Mouse (Mus musculus): ENCODE data around the gene Rhof. TPM values are rescaled to one million over a fixed set of nuclear protein-coding genes. Genes with fewer than 3 reads are reported as not detected.

Gene Rhof
- polyA plus RNA-seq, 1 experiment from 2014 or later = 1.7 TPM

- H3K27me3 ChIP-seq (ENCODE audit: control insufficient read depth, insufficient read depth, low read length) = no peaks in the 10 kb centered on the region
- no peak overlapping the region for H3K4me2 ChIP-seq (replicated peaks; ENCODE audit: low read depth, low read length)
- H3K9me3 ChIP-seq (ENCODE audit: control insufficient read depth, low read length) = no peaks in the 10 kb centered on the region
- peaks cover 14% of the 10 kb centered on the region; the same call in 1 of the 2 replicates for H3K36me3 ChIP-seq (ENCODE audit: control insufficient read depth, insufficient read depth, low read length)
- 95% methylated on average over 11 of the region's 19 CpGs for WGBS
- no peak overlapping the region for H3K4me3 ChIP-seq (ENCODE audit: low read depth, low read length)
- no peak for DNase-seq (ENCODE audit: low spot score)
- H3K9ac ChIP-seq (ENCODE audit: low read depth, low read length) = no peak overlapping the region
- H3K4me1 ChIP-seq (replicated peaks; ENCODE audit: control insufficient read depth, insufficient read depth, low read length) = peaks cover 10% of the 10 kb centered on the region
- no peak for ATAC-seq (ENCODE audit: low FRiP score)
- no peak overlapping the region for H3K27ac ChIP-seq (ENCODE audit: low read depth, low read length)
Observed at GRCm38 (mm10) chr5:123151707-123152362, 19.3 kb upstream of the Rhof start.

DNA sequence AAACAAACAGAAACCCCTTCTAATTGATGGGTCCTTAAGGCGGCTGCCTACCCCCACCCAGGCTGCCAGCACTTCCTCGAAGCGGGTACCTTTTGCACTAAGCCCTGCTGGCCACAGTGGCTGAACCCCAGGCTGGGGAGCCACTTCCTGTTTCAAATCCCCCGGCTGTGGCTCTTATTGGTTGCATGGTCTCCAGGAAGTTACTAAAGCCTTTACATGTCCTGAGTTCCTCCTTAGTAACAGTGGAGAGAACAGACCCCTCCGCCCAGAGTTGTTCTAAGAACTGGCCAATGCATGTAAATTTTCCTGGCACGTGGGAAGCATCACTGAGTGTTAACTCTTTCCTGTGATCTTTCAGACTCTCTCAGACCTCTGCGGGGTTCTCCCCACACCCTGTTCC is 18.6 kb upstream of the Rhof start:
- H3K27me3 ChIP-seq (ENCODE audit: control insufficient read depth, insufficient read depth, low read length) = no peaks in the 10 kb centered on the region
- H3K9me3 ChIP-seq (ENCODE audit: control insufficient read depth, low read length) = no peaks in the 10 kb centered on the region
- H3K27ac ChIP-seq (ENCODE audit: low read depth, low read length) = no peak overlapping the region
- H3K4me2 ChIP-seq (replicated peaks; ENCODE audit: low read depth, low read length) = peak overlapping the region; percentile 37
- ATAC-seq (ENCODE audit: low FRiP score) (no peak), DNase-seq (ENCODE audit: low spot score) (no peak)
- H3K4me3 ChIP-seq (ENCODE audit: low read depth, low read length) = no peak overlapping the region
- 47% methylated on average over 7 of the region's 7 CpGs for WGBS
- H3K36me3 ChIP-seq (ENCODE audit: control insufficient read depth, insufficient read depth, low read length) = peaks cover 21% of the 10 kb centered on the region; the same call in 1 of the 2 replicates
- peaks cover 10% of the 10 kb centered on the region for H3K4me1 ChIP-seq (replicated peaks; ENCODE audit: control insufficient read depth, insufficient read depth, low read length)
- H3K9ac ChIP-seq (ENCODE audit: low read depth, low read length) = peak overlapping the region; percentile 19; the same call in 1 of the 2 replicates

DNA sequence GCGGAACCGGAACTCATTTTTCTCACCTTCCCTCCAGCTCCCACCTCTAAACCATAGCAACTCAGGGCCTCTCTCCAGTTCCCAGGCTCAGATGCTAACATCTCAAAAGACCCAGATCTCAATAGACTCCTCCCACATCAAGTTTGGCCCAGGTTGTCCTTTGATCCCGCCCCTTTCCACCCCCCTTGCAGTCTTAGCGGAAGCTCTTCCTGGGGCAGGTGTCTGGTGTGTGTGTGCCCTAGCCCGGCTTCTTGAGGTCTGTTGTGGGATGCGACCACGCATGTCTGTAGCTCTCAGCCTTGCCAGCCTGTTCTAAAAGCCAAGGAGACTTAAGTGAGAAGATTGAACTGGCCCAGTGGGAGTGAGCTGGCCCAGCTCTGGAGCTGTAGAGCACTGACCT is 18.1 kb upstream of the Rhof start:
- no peak overlapping the region for H3K27ac ChIP-seq (ENCODE audit: low read depth, low read length)
- H3K4me1 ChIP-seq (replicated peaks; ENCODE audit: control insufficient read depth, insufficient read depth, low read length) = peaks cover 12% of the 10 kb centered on the region
- ATAC-seq (ENCODE audit: low FRiP score) (no peak), DNase-seq (ENCODE audit: low spot score) (no peak)
- H3K36me3 ChIP-seq (ENCODE audit: control insufficient read depth, insufficient read depth, low read length) = peaks cover 21% of the 10 kb centered on the region; the same call in 1 of the 2 replicates
- H3K9me3 ChIP-seq (ENCODE audit: control insufficient read depth, low read length) = no peaks in the 10 kb centered on the region
- H3K4me3 ChIP-seq (ENCODE audit: low read depth, low read length) = peak overlapping the region; percentile 25
- H3K9ac ChIP-seq (ENCODE audit: low read depth, low read length) = peak overlapping the region; percentile 19; the same call in 1 of the 2 replicates
- no peaks in the 10 kb centered on the region for H3K27me3 ChIP-seq (ENCODE audit: control insufficient read depth, insufficient read depth, low read length)
- H3K4me2 ChIP-seq (replicated peaks; ENCODE audit: low read depth, low read length) = peak overlapping the region; percentile 37
- 44% methylated on average over 7 of the region's 7 CpGs for WGBS

DNA sequence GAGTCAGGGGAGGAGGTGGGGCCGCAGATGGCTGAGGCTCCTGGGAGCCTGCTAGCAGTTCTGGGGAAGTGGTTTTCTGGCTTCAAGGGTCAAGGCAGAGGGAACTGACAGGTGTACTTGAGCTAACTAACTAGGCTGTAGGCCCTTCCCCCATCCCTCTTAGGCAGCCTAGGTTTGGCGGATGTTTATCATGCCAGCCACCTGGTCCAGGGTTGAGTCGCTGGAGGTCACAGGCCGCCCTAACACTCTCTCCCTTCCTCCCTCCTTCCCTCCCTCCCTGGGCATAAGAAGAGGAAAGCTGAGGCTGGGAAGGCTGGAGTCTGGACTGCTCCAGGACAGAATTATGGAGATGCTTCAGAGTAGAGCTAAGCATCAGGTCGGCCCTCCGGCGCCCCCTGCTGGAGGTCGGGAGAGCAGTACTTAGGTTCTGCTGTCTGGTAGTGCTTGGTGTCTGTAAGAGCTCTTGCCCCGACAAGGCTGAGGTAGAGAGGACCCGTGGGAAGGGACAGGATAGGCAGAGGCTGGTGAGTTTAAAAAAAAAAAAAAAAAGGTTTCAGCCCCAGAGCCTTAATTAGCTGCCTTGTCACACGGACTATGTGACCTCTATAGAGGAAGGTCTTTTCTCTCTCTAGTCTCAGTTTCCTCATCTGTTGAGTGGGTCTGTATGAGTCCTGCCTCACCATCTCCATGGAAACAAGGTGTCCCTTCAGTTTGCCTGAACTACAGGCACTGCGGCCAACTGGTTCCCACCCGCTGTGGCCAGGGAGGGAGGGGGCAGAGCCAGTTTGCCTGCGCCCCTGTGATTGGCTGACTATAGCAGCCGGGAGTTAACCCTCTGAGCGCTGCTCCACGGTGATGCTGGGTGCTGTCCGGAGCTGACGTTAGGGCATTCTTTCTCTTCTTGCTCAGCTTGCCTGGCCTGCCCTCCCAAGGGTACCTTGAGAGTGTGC is 17.2 kb upstream of the Rhof start:
- H3K36me3 ChIP-seq (ENCODE audit: control insufficient read depth, insufficient read depth, low read length) = peaks cover 21% of the 10 kb centered on the region; the same call in 1 of the 2 replicates
- ATAC-seq (ENCODE audit: low FRiP score) (peak; percentile 75), DNase-seq (ENCODE audit: low spot score) (peak; percentile 92)
- peak overlapping the region; percentile 25 for H3K4me3 ChIP-seq (ENCODE audit: low read depth, low read length)
- H3K9me3 ChIP-seq (ENCODE audit: control insufficient read depth, low read length) = no peaks in the 10 kb centered on the region
- H3K4me2 ChIP-seq (replicated peaks; ENCODE audit: low read depth, low read length) = peak overlapping the region; percentile 37
- no peak overlapping the region for H3K27ac ChIP-seq (ENCODE audit: low read depth, low read length)
- H3K4me1 ChIP-seq (replicated peaks; ENCODE audit: control insufficient read depth, insufficient read depth, low read length) = peaks cover 17% of the 10 kb centered on the region
- H3K9ac ChIP-seq (ENCODE audit: low read depth, low read length) = peak overlapping the region; percentile 4; the same call in 1 of the 2 replicates
- no peaks in the 10 kb centered on the region for H3K27me3 ChIP-seq (ENCODE audit: control insufficient read depth, insufficient read depth, low read length)
- 15% methylated on average over 19 of the region's 19 CpGs for WGBS

DNA sequence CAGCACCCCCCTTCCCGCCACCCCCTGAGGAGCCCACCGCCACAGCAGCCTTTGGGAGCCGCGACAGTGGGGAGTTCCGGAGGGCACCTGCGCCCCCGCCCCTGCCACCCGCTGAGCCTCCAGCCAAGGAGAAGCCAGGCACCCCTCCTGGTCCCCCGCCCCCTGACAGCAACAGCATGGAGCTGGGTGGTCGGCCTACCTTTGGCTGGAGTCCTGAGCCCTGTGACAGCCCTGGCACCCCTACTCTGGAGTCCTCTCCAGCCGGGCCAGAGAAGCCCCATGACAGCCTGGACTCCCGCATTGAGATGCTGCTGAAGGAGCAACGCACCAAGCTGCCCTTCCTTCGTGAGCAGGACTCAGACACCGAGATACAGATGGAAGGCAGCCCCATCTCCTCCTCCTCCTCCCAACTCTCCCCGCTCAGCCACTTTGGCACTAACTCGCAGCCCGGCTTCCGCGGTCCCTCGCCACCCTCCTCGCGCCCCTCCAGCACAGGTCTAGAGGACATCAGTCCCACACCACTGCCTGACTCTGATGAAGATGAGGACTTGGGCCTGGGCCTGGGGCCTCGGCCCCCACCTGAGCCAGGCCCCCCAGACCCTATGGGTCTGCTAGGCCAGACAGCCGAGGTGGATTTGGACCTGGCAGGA is 15.7 kb upstream of the Rhof start:
- peaks cover 21% of the 10 kb centered on the region for H3K4me1 ChIP-seq (replicated peaks; ENCODE audit: control insufficient read depth, insufficient read depth, low read length)
- H3K9me3 ChIP-seq (ENCODE audit: control insufficient read depth, low read length) = no peaks in the 10 kb centered on the region
- H3K27ac ChIP-seq (ENCODE audit: low read depth, low read length) = no peak overlapping the region
- H3K36me3 ChIP-seq (ENCODE audit: control insufficient read depth, insufficient read depth, low read length) = peaks cover 19% of the 10 kb centered on the region; the same call in 1 of the 2 replicates
- DNase-seq (ENCODE audit: low spot score) (no peak), ATAC-seq (ENCODE audit: low FRiP score) (no peak)
- WGBS = 81% methylated on average over 19 of the region's 25 CpGs
- H3K27me3 ChIP-seq (ENCODE audit: control insufficient read depth, insufficient read depth, low read length) = no peaks in the 10 kb centered on the region
- H3K4me2 ChIP-seq (replicated peaks; ENCODE audit: low read depth, low read length) = no peak overlapping the region
- H3K9ac ChIP-seq (ENCODE audit: low read depth, low read length) = no peak overlapping the region
- H3K4me3 ChIP-seq (ENCODE audit: low read depth, low read length) = no peak overlapping the region

- H3K4me3 ChIP-seq (ENCODE audit: low read depth, low read length) = no peak overlapping the region
- no peaks in the 10 kb centered on the region for H3K27me3 ChIP-seq (ENCODE audit: control insufficient read depth, insufficient read depth, low read length)
- 84% methylated on average over 17 of the region's 17 CpGs for WGBS
- peaks cover 19% of the 10 kb centered on the region; the same call in 1 of the 2 replicates for H3K36me3 ChIP-seq (ENCODE audit: control insufficient read depth, insufficient read depth, low read length)
- H3K4me1 ChIP-seq (replicated peaks; ENCODE audit: control insufficient read depth, insufficient read depth, low read length) = peaks cover 21% of the 10 kb centered on the region
- no peaks in the 10 kb centered on the region for H3K9me3 ChIP-seq (ENCODE audit: control insufficient read depth, low read length)
- no peak overlapping the region for H3K27ac ChIP-seq (ENCODE audit: low read depth, low read length)
- ATAC-seq (ENCODE audit: low FRiP score) (no peak), DNase-seq (ENCODE audit: low spot score) (no peak)
- H3K4me2 ChIP-seq (replicated peaks; ENCODE audit: low read depth, low read length) = no peak overlapping the region
- no peak overlapping the region for H3K9ac ChIP-seq (ENCODE audit: low read depth, low read length)
Observed at GRCm38 (mm10) chr5:123147569-123147968, 15.1 kb upstream of the Rhof start.

- Histone ChIP-seq H3K27ac (ENCODE audit: low read depth, low read length) (no peak overlapping the region), H3K9ac (ENCODE audit: low read depth, low read length) (no peak overlapping the region), H3K4me1 (replicated peaks; ENCODE audit: control insufficient read depth, insufficient read depth, low read length) (peaks cover 21% of the 10 kb centered on the region), H3K27me3 (ENCODE audit: control insufficient read depth, insufficient read depth, low read length) (no peaks in the 10 kb centered on the region), H3K4me2 (replicated peaks; ENCODE audit: low read depth, low read length) (no peak overlapping the region), H3K36me3 (ENCODE audit: control insufficient read depth, insufficient read depth, low read length) (peaks cover 17% of the 10 kb centered on the region; the same call in 1 of the 2 replicates), H3K4me3 (ENCODE audit: low read depth, low read length) (no peak overlapping the region), H3K9me3 (ENCODE audit: control insufficient read depth, low read length) (no peaks in the 10 kb centered on the region)
- no peak for ATAC-seq (ENCODE audit: low FRiP score)
- WGBS = 85% methylated on average over 11 of the region's 11 CpGs
- DNase-seq (ENCODE audit: low spot score) = no peak
Observed at GRCm38 (mm10) chr5:123146357-123146756, 13.9 kb upstream of the Rhof start.

GRCm38 (mm10) chr5:123144746-123145590 is 12.5 kb upstream of the Rhof start:
- Histone ChIP-seq H3K27ac (ENCODE audit: low read depth, low read length) (no peak overlapping the region), H3K9ac (ENCODE audit: low read depth, low read length) (no peak overlapping the region), H3K4me3 (ENCODE audit: low read depth, low read length) (peak overlapping the region; percentile 96), H3K9me3 (ENCODE audit: control insufficient read depth, low read length) (no peaks in the 10 kb centered on the region), H3K4me1 (replicated peaks; ENCODE audit: control insufficient read depth, insufficient read depth, low read length) (peaks cover 12% of the 10 kb centered on the region), H3K36me3 (ENCODE audit: control insufficient read depth, insufficient read depth, low read length) (peaks cover 17% of the 10 kb centered on the region; the same call in 1 of the 2 replicates), H3K27me3 (ENCODE audit: control insufficient read depth, insufficient read depth, low read length) (no peaks in the 10 kb centered on the region), H3K4me2 (replicated peaks; ENCODE audit: low read depth, low read length) (peak overlapping the region; percentile 100)
- ATAC-seq (ENCODE audit: low FRiP score) = no peak
- DNase-seq (ENCODE audit: low spot score) = no peak
- WGBS = 40% methylated on average over 20 of the region's 20 CpGs
